Mouse (Mus musculus) embryonic fibroblast, embryonic 13.5 days (primary cell): Measurements from ENCODE around the gene F2rl1. TPM values are rescaled to one million over a fixed set of nuclear protein-coding genes. Genes with fewer than 3 reads are reported as not detected.

Experiments
- H3K27ac ChIP-seq: 2 replicates; pipeline ENCODE4 v1.5.1; 2012; ENCODE audit warnings: low read length, control low read depth, inconsistent platforms; ENCODE audit not compliant: insufficient read depth
- H3K4me1 ChIP-seq: 2 replicates; pipeline ENCODE4 v1.6.1; 2011; ENCODE audit warnings: low read length; ENCODE audit not compliant: control insufficient read depth, insufficient read depth
- H3K4me3 ChIP-seq: 2 replicates; pipeline ENCODE4 v1.5.1; 2011; ENCODE audit warnings: mild to moderate bottlenecking, control low read depth, low read length; ENCODE audit not compliant: insufficient read depth
- CTCF ChIP-seq: IDR thresholded peaks from 2 replicates; pipeline ENCODE4 v1.5.1; 2011; ENCODE audit warnings: mild to moderate bottlenecking, control low read depth, low read length, moderate library complexity, borderline replicate concordance; ENCODE audit not compliant: insufficient read depth
- POLR2A ChIP-seq: IDR thresholded peaks from 2 replicates; pipeline ENCODE4 v1.6.1; 2011; ENCODE audit warnings: low read depth, mild to moderate bottlenecking, control low read depth, low read length, moderate library complexity
- polyA plus RNA-seq: library from polyadenylated mRNA; stranded (reverse); fragments of >200 nt; gene quantifications from 2 replicates; pipeline ENCODE4 v1.2.4, GENCODE M21; 2011; ENCODE audit warnings: low read depth; ENCODE audit not compliant: missing spikeins, insufficient read length

The F2rl1 gene
- polyA plus RNA-seq, 1 experiment = 11.9 TPM

- Histone ChIP-seq H3K4me3 (no peak overlapping the region), H3K4me1 (peaks cover 3% of the 10 kb centered on the region; the same call in 1 of the 2 replicates), H3K27ac (no peak overlapping the region)
- TF ChIP-seq CTCF (no peak), POLR2A (no peak)
Observed at GRCm38 (mm10) chr13:95521029-95521428, 4.0 kb downstream of the F2rl1 start.

GRCm38 (mm10) chr13:95514756-95515155, 10.3 kb downstream of the F2rl1 start:
- TF ChIP-seq POLR2A = no peak
- TF ChIP-seq CTCF = no peak
- no peak overlapping the region for H3K27ac ChIP-seq
- H3K4me1 ChIP-seq = peaks cover 9% of the 10 kb centered on the region
- H3K4me3 ChIP-seq = no peak overlapping the region

- Histone ChIP-seq H3K4me3 (no peak overlapping the region), H3K4me1 (peaks cover 5% of the 10 kb centered on the region), H3K27ac (no peak overlapping the region)
- TF ChIP-seq POLR2A = no peak
Observed at GRCm38 (mm10) chr13:95510054-95510453, 15.0 kb downstream of the F2rl1 start.

- H3K27ac ChIP-seq = no peak overlapping the region
- H3K4me1 ChIP-seq = no peaks in the 10 kb centered on the region
- no peak for TF ChIP-seq CTCF
- TF ChIP-seq POLR2A = no peak
- H3K4me3 ChIP-seq = no peak overlapping the region
Observed at GRCm38 (mm10) chr13:95503279-95503917, 21.6 kb downstream of the F2rl1 start.

GRCm38 (mm10) chr13:95496601-95497000, 28.4 kb downstream of the F2rl1 start:
- TF ChIP-seq POLR2A (no peak), CTCF (no peak)
- no peak overlapping the region for H3K4me3 ChIP-seq
- no peak overlapping the region for H3K27ac ChIP-seq
- peaks cover 10% of the 10 kb centered on the region for H3K4me1 ChIP-seq

GRCm38 (mm10) chr13:95494812-95495211, 30.2 kb downstream of the F2rl1 start:
- H3K4me3 ChIP-seq = no peak overlapping the region
- no peak for TF ChIP-seq CTCF
- no peak for TF ChIP-seq POLR2A
- peaks cover 10% of the 10 kb centered on the region for H3K4me1 ChIP-seq
- peak overlapping the region; percentile 37; the same call in 1 of the 2 replicates for H3K27ac ChIP-seq

- Histone ChIP-seq H3K4me1 (peaks cover 10% of the 10 kb centered on the region), H3K4me3 (no peak overlapping the region), H3K27ac (no peak overlapping the region)
- TF ChIP-seq CTCF (no peak), POLR2A (no peak)
Observed at GRCm38 (mm10) chr13:95493296-95493695, 31.7 kb downstream of the F2rl1 start.

GRCm38 (mm10) chr13:95491327-95491726, 33.7 kb downstream of the F2rl1 start:
- H3K4me3 ChIP-seq = no peak overlapping the region
- TF ChIP-seq POLR2A (no peak), CTCF (no peak)

GRCm38 (mm10) chr13:95484664-95485063, 40.4 kb downstream of the F2rl1 start:
- peak overlapping the region; percentile 17; the same call in 1 of the 2 replicates for H3K27ac ChIP-seq
- no peak for TF ChIP-seq POLR2A
- H3K4me1 ChIP-seq = no peaks in the 10 kb centered on the region
- no peak overlapping the region for H3K4me3 ChIP-seq

More at GRCm38 (mm10) chr13:95491327-95491726, 33.7 kb downstream of the F2rl1 start:
- H3K27ac ChIP-seq = no peak overlapping the region
- peaks cover 10% of the 10 kb centered on the region for H3K4me1 ChIP-seq

GRCm38 (mm10) chr13:95481428-95481827, 43.6 kb downstream of the F2rl1 start:
- Histone ChIP-seq H3K4me1 (no peaks in the 10 kb centered on the region), H3K4me3 (no peak overlapping the region), H3K27ac (no peak overlapping the region)
- TF ChIP-seq CTCF = peak; percentile 52; the same call in 1 of the 2 replicates
- no peak for TF ChIP-seq POLR2A

GRCm38 (mm10) chr13:95478671-95479413, 46.2 kb downstream of the F2rl1 start, which contains the start of gene S100z:
Gene S100z (minus strand): TSS chr13:95478721.
- no peak for TF ChIP-seq POLR2A
- no peak for TF ChIP-seq CTCF
- H3K27ac ChIP-seq = no peak within 1 kb of the TSS
- no peaks in the 10 kb centered on the region for H3K4me1 ChIP-seq
- no peak within 1 kb of the TSS for H3K4me3 ChIP-seq
